Mouse (Mus musculus) thymus, adult 2 months (tissue): ENCODE results near the gene Commd1. TPM values are rescaled to one million over a fixed set of nuclear protein-coding genes. Genes with fewer than 3 reads are reported as not detected.
A peak's percentile ranks its signal among the peaks of the same experiment; 100 is the strongest.

Source experiments
- DNase-seq: peaks from one replicate; pipeline ENCODE4 v3.0.0; 2021
- H3K27ac ChIP-seq: fragments of 200-500 bp; 2 replicates; pipeline ENCODE4 v1.5.1; 2012; ENCODE audit warnings: low read length, control low read depth; ENCODE audit not compliant: control insufficient read depth, insufficient read depth
- H3K27me3 ChIP-seq: fragments of 200-500 bp; 2 replicates; pipeline ENCODE4 v1.6.1; 2012; ENCODE audit warnings: mild to moderate bottlenecking, low read length, moderate library complexity, mixed read lengths; ENCODE audit not compliant: control insufficient read depth, insufficient read depth
- H3K36me3 ChIP-seq: fragments of 200-500 bp; 2 replicates; pipeline ENCODE4 v1.6.1; 2012; ENCODE audit warnings: mild to moderate bottlenecking, low read length, moderate library complexity; ENCODE audit not compliant: control insufficient read depth, insufficient read depth
- H3K4me1 ChIP-seq: fragments of 200-500 bp; replicated peaks from 2 replicates; pipeline ENCODE4 v1.6.1; 2012; ENCODE audit warnings: low read length; ENCODE audit not compliant: control insufficient read depth, insufficient read depth
- H3K4me3 ChIP-seq: fragments of 200-500 bp; 2 replicates; pipeline ENCODE4 v1.5.1; 2012; ENCODE audit warnings: mild to moderate bottlenecking, low read length, control low read depth, moderate library complexity; ENCODE audit not compliant: control insufficient read depth, insufficient read depth
- CTCF ChIP-seq: fragments of 200-500 bp; IDR thresholded peaks from 2 replicates; pipeline ENCODE4 v1.5.1; 2012; ENCODE audit warnings: mild to moderate bottlenecking, control low read depth, low read length, moderate library complexity, borderline replicate concordance; ENCODE audit not compliant: control insufficient read depth, poor library complexity, insufficient read depth; ENCODE audit errors: extremely low read depth
- POLR2A ChIP-seq: fragments of 200-500 bp; IDR thresholded peaks from 2 replicates; pipeline ENCODE4 v1.6.1; 2012; ENCODE audit warnings: mild to moderate bottlenecking, low read length, control low read depth, moderate library complexity; ENCODE audit not compliant: control insufficient read depth, poor library complexity, insufficient read depth; ENCODE audit errors: extremely low read depth
- WGBS: fragments of 180-500 bp; shearing (Covaris S2); methylation state at CpG from one replicate; pipeline ENCODE4 v1.1.7; 2018; 5-methylcytosine and 5-hydroxymethylcytosine counted together
- polyA plus RNA-seq: library from polyadenylated mRNA; depleted of rRNA; stranded (reverse); fragments of >200 nt; gene quantifications from 2 replicates; pipeline ENCODE4 v1.2.3, GENCODE M21; 2012

Commd1 gene
- polyA plus RNA-seq, 1 experiment: 13.0 TPM

DNA sequence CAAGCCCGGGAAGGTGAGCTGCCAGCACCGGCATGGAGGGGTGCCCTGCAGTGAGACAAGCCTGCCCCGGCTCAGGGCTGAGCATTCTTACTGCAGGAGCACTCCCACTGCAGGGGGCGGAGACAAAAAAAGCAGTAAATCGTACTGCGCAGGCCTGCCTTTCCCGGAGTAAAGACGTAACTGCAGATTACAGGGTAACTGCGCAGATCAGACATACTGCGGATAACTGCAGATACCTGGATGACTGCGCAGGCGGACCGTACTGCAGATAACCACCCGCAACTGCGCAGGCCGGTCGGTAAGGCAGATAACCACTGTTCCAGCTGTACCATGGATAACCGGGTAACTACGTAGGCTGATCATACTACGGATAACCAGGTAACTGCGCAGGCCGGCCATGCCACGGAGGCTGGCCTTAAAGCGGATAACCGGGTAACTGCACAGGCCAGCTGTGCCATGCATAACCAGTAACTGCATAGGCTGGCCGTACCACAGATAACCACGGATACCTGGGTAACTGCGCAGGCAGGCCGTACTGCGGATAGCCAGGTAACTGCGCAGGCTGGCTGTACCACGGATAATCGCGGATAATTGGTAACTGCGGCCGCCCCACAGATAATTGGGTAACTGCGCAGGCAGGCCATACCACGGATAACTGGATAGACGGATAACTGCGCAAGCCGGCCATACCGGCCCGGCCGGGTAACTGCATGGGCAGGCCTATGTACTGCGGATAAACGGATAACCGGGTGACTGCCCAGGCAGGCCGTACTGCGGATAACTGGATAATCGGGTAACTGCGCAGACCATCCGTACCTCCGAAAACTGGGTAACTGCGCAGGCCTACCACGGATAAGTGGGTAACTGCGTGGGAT is 10.1 kb downstream of the Commd1 start, which contains the start of gene Zrsr1:
Gene Zrsr1, plus strand, starts transcription at position 171 of the 875 bp plus-strand sequence.
- no peak for TF ChIP-seq POLR2A
- no peak for TF ChIP-seq CTCF
- peak; percentile 58 for DNase-seq
- 49% methylated on average over 56 of the region's 56 CpGs for WGBS
- H3K27me3 ChIP-seq: no peaks in the 10 kb centered on the region
- H3K4me3 ChIP-seq: peak within 1 kb of the TSS; percentile 78
- H3K27ac ChIP-seq: peak within 1 kb of the TSS; percentile 76
- H3K4me1 ChIP-seq: peaks cover 15% of the 10 kb centered on the region
- no peaks in the 10 kb centered on the region for H3K36me3 ChIP-seq

GRCm38 (mm10) chr11:22970546-22970945 is 11.6 kb downstream of the Commd1 start:
- WGBS: 100% methylated on average over 1 of the region's 1 CpGs

DNA sequence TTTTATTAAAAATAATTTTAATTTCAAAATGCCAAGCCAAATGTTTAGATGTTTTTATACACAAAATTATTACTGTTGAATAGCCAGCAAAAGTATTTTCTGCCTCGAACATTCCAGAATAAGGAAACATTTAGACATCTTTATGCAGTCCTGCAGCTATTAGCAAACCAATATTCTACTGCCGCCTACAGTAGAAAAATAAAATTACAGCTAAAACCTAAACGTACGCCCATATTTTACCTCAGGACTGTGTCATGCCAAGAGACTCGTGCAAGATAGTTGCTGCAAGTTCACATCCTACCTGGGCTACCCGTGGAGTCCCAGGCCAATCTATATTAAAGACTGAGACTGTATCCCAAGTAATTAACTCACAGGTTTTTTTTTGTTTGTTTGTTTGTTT is 12.7 kb downstream of the Commd1 start:
- 17% methylated on average over 6 of the region's 6 CpGs for WGBS
- Histone ChIP-seq H3K36me3 (no peaks in the 10 kb centered on the region), H3K27me3 (no peaks in the 10 kb centered on the region), H3K4me3 (no peak overlapping the region), H3K27ac (no peak overlapping the region), H3K4me1 (peaks cover 13% of the 10 kb centered on the region)
- TF ChIP-seq POLR2A (no peak), CTCF (no peak)
- peak; percentile 14 for DNase-seq

More at GRCm38 (mm10) chr11:22970546-22970945, 11.6 kb downstream of the Commd1 start:
- Histone ChIP-seq H3K36me3 (no peaks in the 10 kb centered on the region), H3K27ac (no peak overlapping the region), H3K4me1 (peaks cover 15% of the 10 kb centered on the region), H3K4me3 (no peak overlapping the region), H3K27me3 (no peaks in the 10 kb centered on the region)
- TF ChIP-seq CTCF: no peak
- TF ChIP-seq POLR2A: no peak
- DNase-seq: no peak

DNA sequence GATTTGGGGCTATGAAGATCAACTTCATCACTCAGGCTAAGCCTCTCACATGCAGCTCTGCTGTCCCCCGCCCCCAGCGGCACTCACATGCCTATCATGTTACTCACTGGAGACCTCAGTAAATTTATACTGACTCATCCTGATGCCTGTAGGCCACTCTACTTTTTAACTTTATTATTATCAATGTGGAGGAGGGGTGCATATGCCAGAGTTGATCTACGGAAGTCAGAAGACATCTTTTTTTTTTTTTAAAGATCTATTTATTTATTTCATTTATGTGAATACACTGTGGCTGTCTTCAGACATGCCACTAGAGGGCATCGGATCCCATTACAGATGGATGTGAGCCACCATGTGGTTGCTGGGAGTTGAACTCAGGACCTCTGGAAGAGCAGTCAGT is 16.7 kb downstream of the Commd1 start:
- H3K4me1 ChIP-seq: no peaks in the 10 kb centered on the region
- WGBS: 91% methylated on average over 4 of the region's 4 CpGs
- no peak overlapping the region for H3K27ac ChIP-seq
- no peak overlapping the region for H3K4me3 ChIP-seq
- no peaks in the 10 kb centered on the region for H3K36me3 ChIP-seq
- H3K27me3 ChIP-seq: no peaks in the 10 kb centered on the region
- TF ChIP-seq CTCF (no peak), POLR2A (no peak)
- DNase-seq: peak; percentile 32

- Histone ChIP-seq H3K36me3 (no peaks in the 10 kb centered on the region), H3K27ac (no peak overlapping the region), H3K4me3 (no peak overlapping the region), H3K4me1 (no peaks in the 10 kb centered on the region), H3K27me3 (no peaks in the 10 kb centered on the region)
- no peak for DNase-seq
- WGBS: 95% methylated on average over 4 of the region's 4 CpGs
- TF ChIP-seq CTCF: no peak
- no peak for TF ChIP-seq POLR2A
Observed at GRCm38 (mm10) chr11:22964401-22964800, 17.8 kb downstream of the Commd1 start.

DNA sequence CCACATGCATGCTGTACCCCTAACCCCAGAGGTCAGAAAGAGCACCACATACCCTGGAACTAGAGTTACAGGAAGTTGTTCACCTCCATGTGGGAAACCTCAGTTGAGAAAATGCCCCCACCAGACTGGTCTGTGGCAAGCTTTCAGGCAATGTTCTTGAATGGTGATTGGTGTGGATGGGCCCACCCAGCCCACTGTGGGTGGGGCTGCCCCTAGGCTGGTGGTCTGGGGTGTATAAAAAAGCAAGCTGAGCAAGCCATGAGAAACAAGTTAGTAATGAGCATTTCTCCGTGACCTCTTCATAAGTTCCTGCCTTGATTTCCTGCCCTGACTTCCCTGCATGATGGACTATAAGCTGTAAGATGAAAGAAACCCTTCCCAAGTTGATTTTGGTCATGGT is 20.1 kb downstream of the Commd1 start:
- H3K36me3 ChIP-seq: no peaks in the 10 kb centered on the region
- H3K4me3 ChIP-seq: no peak overlapping the region
- no peak for TF ChIP-seq POLR2A
- no peak for TF ChIP-seq CTCF
- no peak overlapping the region for H3K27ac ChIP-seq
- H3K27me3 ChIP-seq: no peaks in the 10 kb centered on the region
- 95% methylated on average over 1 of the region's 1 CpGs for WGBS
- no peaks in the 10 kb centered on the region for H3K4me1 ChIP-seq
- no peak for DNase-seq

DNA sequence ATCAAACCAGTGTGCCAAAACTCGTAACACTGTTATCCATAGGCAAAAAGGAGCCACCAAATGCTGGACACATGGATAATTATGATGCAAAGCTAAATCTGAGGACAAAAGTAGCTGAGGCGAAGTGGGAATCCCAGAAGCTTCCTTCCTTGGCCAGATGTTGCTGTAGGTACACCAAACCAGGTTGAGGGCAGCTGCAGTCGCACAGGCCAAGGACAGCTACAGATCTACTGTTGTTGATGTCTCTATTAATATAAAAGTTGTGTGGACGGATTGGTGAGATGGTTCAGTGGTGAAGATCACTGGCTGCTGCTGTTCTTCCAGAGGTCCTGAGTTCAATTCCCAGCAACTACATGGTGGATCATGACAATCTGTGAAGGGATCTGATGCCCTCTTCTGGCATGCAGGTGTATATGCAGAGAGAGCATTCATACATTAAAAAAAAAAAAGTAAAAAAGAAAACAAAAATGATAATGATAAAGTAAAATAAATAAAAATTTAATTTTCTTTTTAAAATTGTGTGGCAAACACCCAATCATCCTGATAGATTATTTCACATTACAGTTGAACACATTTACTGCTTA is 24.3 kb downstream of the Commd1 start:
- peak; percentile 36 for DNase-seq
- TF ChIP-seq POLR2A (no peak), CTCF (no peak)
- Histone ChIP-seq H3K4me1 (no peaks in the 10 kb centered on the region), H3K27me3 (no peaks in the 10 kb centered on the region), H3K4me3 (no peak overlapping the region), H3K36me3 (no peaks in the 10 kb centered on the region; the same call in 1 of the 2 replicates), H3K27ac (no peak overlapping the region)
- WGBS: 94% methylated on average over 4 of the region's 4 CpGs
